Mouse (Mus musculus): ENCODE measurements around the gene Zdhhc22. TPM values are rescaled to one million over a fixed set of nuclear protein-coding genes. Genes with fewer than 3 reads are reported as not detected.

Zdhhc22 gene
- total RNA-seq, 2 experiments from 2014 or later = 53.8 to 58.4 TPM

DNA sequence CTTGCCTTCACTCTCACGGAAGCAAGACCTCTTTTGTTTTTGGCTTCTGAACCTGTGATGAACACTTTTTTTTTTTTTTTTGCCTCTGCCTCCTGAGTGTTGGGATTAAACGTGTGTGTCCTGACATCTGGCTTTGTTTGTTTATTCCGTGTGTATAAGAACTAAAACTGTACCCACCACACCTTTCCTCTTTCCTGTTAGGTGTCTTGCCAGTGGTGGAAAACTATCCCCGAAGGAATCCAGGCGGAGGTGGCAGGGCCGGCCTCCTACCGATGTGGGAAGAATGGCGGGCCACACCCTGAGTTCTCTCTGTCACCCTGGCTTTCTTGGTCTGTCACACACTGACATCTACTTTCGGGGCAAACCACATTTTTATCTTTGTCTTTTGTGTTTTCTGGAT, 51.7 kb downstream of the Zdhhc22 start:
- DNase-seq (ENCODE audit: low spot score in 2 of 2) = no peak

DNA sequence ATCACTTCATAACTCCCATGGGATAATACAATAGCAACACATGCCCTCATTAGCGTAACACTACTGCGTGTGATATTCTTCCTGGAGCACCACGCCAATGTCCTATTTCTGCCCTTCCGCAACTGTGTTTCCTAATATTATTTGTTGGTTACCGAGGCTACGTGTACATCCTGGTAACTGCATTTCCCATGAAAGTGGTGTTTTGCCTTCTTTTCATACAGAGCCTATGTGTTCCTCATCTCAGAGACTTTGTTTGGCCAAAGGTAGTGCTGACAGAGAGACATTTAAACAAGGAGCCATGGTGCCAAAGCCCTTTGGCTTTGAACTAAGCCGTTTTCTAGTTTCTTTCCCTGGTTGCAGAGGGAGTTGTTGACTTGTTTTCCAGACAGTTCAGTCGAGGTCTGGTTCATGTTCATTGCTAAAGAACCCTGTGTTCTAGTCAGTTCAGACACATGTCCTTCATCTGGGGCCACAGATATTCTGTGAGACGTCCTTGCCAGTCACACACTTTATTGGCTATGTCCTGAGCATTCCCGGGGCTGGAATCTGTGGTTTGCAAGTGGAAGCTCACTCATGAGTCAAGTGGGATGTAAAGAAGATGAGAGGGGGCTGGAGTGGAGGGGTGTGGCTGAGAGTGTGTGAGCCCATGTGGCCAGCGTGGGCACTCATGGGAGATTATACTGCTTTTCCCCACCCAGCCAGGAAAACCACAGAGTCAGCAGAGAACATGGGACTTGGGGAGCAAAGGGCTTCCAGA, 53.5 kb downstream of the Zdhhc22 start:
- DNase-seq (ENCODE audit: low spot score in 2 of 2) = no peak

DNA sequence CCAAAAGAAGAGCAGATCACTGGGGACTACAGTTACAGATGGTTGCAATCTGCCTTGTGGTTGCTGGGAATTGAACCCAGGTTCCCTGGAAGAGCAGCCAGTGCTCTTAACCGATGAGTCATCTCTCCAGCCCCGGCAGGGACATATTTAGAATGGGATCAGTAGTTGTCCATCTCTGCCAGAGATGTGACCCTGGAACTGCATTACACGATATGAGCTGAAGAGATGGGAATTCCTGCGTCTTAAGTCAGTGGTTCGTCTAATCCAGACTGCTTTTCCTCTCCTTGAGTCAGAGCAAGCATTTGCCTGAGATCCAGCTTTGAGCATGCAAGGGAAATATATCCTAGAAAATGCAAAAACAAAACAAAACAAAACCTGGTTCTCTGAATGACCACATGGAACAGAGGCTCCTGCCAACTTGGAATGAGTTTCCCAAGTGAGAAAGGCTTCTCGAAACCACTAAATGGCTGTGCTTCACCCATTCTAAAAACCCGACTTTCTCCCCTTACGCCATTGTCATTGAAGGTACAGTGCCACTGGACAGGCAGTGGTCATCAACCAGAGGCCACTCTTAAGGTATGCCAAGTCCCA, 54.4 kb downstream of the Zdhhc22 start:
- no peak for DNase-seq (ENCODE audit: low spot score in 2 of 2)

DNA sequence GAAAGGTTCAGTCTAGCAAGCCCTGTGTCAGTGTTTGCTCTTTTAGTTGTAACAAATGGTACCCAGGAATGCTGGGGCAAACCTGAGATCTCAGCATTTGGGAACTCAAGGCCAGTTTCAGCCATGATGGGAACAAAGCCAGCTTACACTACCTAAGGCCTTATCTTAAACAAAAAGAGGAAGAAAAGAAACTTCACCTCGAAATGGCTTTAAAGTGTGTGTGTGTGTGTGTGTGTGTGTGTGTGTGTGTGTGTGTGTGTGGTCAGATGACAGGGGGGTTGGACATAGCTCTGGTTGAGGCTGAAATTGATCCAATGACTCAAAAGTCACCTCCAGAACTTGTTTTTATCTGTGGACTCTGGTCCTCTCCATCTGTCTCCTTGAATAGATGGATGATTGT, 55.5 kb downstream of the Zdhhc22 start:
- DNase-seq (ENCODE audit: low spot score in 2 of 2) = no peak

DNA sequence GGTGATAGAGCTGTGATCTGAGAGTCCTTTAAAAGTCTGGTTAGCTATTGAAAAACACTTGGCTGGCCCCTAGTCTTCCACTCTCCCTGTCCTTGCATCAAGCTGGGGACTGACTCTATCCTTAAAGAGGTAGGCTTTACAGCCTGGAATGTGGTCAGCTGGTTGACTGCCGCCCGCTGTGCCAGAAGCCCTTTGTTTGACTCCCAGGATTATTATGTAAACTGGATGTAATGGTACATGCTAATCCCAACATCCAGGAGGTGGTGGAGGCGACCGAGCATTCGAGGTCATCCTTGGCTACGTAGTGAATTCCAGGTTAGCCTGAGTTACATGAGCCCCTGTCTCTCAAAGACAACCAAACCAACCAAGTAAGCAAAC, 57.7 kb downstream of the Zdhhc22 start:
- no peak for DNase-seq (ENCODE audit: low spot score in 2 of 2)

DNA sequence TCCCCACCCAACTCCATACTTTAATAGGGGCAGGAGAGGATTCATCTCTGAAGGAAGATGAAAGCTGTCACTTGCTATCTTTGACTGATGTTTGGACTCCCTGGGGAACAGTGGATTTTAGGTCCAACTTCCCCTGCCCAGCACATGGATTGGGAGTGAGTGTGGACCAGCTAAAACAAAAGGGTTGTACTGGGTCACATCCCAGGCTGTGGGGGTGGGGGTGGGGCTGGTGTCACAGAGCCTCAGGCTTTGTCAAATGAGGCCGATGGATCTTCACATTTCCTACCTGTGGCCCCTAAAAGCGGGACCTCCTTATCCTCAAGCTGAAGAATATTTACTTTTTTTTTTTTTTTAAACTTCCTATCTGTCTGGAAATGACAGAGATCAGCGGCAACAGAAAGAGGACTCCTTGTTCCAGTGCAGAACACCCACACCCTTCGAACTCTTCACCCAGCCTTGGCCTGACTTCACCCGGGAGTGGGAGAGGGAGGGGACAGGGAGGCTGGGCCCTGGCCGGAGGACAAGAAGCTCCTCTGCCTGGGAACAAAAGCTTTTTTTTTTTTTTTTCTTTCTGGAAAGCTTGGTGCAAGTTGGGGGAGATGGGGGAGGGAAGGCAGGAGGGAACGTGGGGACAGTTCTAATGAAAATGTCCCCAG, 58.2 kb downstream of the Zdhhc22 start:
- no peak for DNase-seq (ENCODE audit: low spot score in 2 of 2)

DNA sequence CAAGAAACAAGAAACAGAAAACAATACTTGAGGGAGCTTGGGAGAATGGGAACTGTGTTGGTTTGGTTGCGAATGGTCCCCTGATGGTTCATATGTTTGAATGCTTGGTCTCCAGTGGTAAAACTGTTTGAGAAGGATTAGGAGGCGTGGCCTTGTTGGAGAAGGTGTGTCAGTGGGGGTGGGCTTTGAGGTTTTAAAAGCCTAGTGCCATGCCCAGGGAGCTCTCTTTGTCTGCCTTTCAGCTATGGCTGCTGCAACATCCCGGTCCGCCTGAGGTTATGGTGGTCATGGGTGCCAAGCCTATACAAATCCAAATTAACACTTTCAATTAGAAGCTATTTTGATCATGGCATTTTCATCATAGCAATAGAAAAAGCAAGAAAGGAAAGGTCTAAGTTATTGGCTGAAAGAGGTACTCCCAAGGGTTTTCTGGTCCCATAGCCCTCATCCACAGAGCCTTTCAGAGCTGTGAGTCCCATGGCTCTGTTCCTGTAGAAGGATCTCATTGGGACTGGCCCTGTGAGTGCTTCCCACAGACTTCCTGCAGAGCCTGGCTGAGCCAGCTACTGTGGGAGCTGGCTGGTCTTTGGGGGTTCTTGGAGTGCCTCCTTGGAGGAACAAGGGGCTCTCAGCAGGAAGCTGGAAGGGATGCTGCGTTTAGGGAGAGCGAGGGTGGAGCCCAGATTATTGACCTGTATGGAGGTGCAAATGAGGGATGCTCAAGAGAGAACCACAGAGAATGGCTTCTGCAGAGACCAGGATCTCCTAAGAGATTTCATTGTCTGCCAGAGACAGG, 59.1 kb downstream of the Zdhhc22 start:
- no peak for DNase-seq (ENCODE audit: low spot score in 2 of 2)

Small RNAs within 50 kb of the gene (microRNA-seq; reads per million reads assigned to microRNA genes)
- 0 reads per million in 2 experiments for gene Gm25847

Other genes with a start within 250 kb of the Zdhhc22 start
- gene Irf2bpl, start 105.6 kb downstream of the Zdhhc22 start, total RNA-seq (2021) = 10 to 100 TPM; 91.6 to 93.6 TPM
- gene Cipc, start 43.4 kb downstream of the Zdhhc22 start, total RNA-seq (2021) = 10 to 100 TPM; 84.0 to 86.8 TPM
- gene Tmem63c, start 30.9 kb upstream of the Zdhhc22 start, total RNA-seq (2021) = 10 to 100 TPM; 37.7 to 41.2 TPM
- gene Ngb, start 112.1 kb upstream of the Zdhhc22 start, total RNA-seq (2021) = 10 to 100 TPM in 1 of 2 experiments, 1 to 10 TPM in 1; 6.2 to 11.6 TPM
- gene Gstz1, start 156.7 kb upstream of the Zdhhc22 start, total RNA-seq (2021) = 10 to 100 TPM; 48.2 to 51.6 TPM
- 10 to 100 TPM; 16.0 to 18.7 TPM for gene Pomt2, start 157.5 kb upstream of the Zdhhc22 start, total RNA-seq (2021)
- gene Samd15, start 209.3 kb upstream of the Zdhhc22 start, total RNA-seq (2021) = 1 to 10 TPM; 4.9 to 5.1 TPM
- 10 to 100 TPM; 29.7 to 30.7 TPM for gene Tmed8, start 210.0 kb upstream of the Zdhhc22 start, total RNA-seq (2021)
- gene Noxred1, start 248.3 kb upstream of the Zdhhc22 start, total RNA-seq (2021) = 1 to 10 TPM; 1.8 to 2.3 TPM